Mouse (Mus musculus) frontal cortex, adult (tissue): Measurements from ENCODE around the gene Kansl1.

Source experiments
- ATAC-seq: cut with Nextera tagmentation; 2 replicates; pipeline ENCODE4 v1.9.2; 2017; ENCODE audit warnings: mild to moderate bottlenecking, moderate library complexity, mixed read lengths; ENCODE audit not compliant: low TSS enrichment

Kansl1 gene

GRCm38 (mm10) chr11:104363823-104364600 is 104.6 kb downstream of the Kansl1 start:
- ATAC-seq = no peak

- ATAC-seq = no peak
These were observed 106.0 kb downstream of the Kansl1 start for GRCm38 (mm10) chr11:104362704-104363103.

- ATAC-seq = no peak
These were observed 106.9 kb downstream of the Kansl1 start for GRCm38 (mm10) chr11:104361790-104362189.

- ATAC-seq = no peak
These were observed 121.7 kb downstream of the Kansl1 start for GRCm38 (mm10) chr11:104346931-104347330.

GRCm38 (mm10) chr11:104334946-104335345 is 133.7 kb downstream of the Kansl1 start:
- ATAC-seq = no peak

- no peak for ATAC-seq
These were observed 134.5 kb downstream of the Kansl1 start for GRCm38 (mm10) chr11:104334115-104334514.

GRCm38 (mm10) chr11:104332105-104332504 is 136.6 kb downstream of the Kansl1 start:
- ATAC-seq = peak; percentile 50

- no peak for ATAC-seq
These were observed 137.5 kb downstream of the Kansl1 start for GRCm38 (mm10) chr11:104331208-104331607.

- ATAC-seq = no peak
These were observed 138.5 kb downstream of the Kansl1 start for GRCm38 (mm10) chr11:104330151-104330550.

GRCm38 (mm10) chr11:104329185-104329926 is 139.3 kb downstream of the Kansl1 start:
- no peak for ATAC-seq

GRCm38 (mm10) chr11:104327946-104328345 is 140.7 kb downstream of the Kansl1 start:
- ATAC-seq = no peak

GRCm38 (mm10) chr11:104327462-104327861 is 141.2 kb downstream of the Kansl1 start:
- no peak for ATAC-seq

- ATAC-seq = no peak
These were observed 146.5 kb downstream of the Kansl1 start for GRCm38 (mm10) chr11:104322142-104322541.

- no peak for ATAC-seq
These were observed 148.2 kb downstream of the Kansl1 start for GRCm38 (mm10) chr11:104320511-104320910.

GRCm38 (mm10) chr11:104318940-104319781 is 149.5 kb downstream of the Kansl1 start:
- ATAC-seq = peak; percentile 58

GRCm38 (mm10) chr11:104317631-104318030 is 151.0 kb downstream of the Kansl1 start:
- no peak for ATAC-seq

- ATAC-seq = no peak
These were observed 151.8 kb downstream of the Kansl1 start for GRCm38 (mm10) chr11:104316685-104317400.

- ATAC-seq = peak; percentile 45
These were observed 153.0 kb downstream of the Kansl1 start for GRCm38 (mm10) chr11:104315703-104316102.

GRCm38 (mm10) chr11:104311643-104312042 is 157.0 kb downstream of the Kansl1 start:
- ATAC-seq = no peak

GRCm38 (mm10) chr11:104310226-104310887 is 158.3 kb downstream of the Kansl1 start:
- no peak for ATAC-seq
